Mouse (Mus musculus) heart, postnatal 36 days (tissue): ENCODE results near the gene Usp45. TPM values are rescaled to one million over a fixed set of nuclear protein-coding genes. Genes with fewer than 3 reads are reported as not detected.
"Not testable (repeated sequence)": the region's sequence is repeated elsewhere in the genome, so short reads cannot be mapped to it uniquely, and the experiment has no call there.

Experiments used
- DNase-seq, 2 experiments: peaks; one replicate each; pipeline ENCODE4 v3.0.0; 2021 to 2022
- intact Hi-C: fragments of 180-260 bp; cut with DNase I; formaldehyde crosslinking; loops from one replicate; pipeline ENCODE4 v1.15.1; 2025
- total RNA-seq, 2 experiments: library from RNA; stranded (reverse); gene quantifications; 2 replicates each; pipeline ENCODE4 v1.2.3; 2021

Usp45 gene
- 10 to 100 TPM; 10.1 to 14.8 TPM for total RNA-seq

DNA sequence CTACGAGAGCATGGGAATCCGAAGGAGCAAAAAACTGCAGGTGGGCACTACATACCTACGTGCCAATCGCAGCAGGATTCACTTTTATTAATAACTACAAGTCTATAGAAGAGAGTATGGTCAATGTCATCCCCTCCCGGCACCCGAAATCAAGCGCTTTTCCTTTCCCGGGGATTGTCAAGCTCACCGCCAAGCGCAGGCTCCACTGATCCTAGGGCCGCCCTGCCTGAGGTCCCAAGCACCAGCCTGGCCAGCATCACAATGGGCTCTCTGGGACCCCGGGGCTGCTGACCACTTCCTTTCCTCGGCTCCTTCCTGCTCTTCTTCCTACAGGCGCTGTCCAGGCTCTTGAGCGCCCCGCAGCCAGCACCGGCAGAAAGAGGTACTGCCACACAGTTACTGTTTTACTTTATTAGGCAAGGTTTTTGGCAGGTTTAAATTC is at the start of gene Usp45, which contains the start of gene Tstd3:
Gene Usp45 (plus strand): TSS at position 294 of the 442 bp plus-strand sequence.
Gene Tstd3 (minus strand): TSS at position 350 of the 442 bp plus-strand sequence.
- intact Hi-C loops, result no loop called here
- peak; percentile 78 to 80 for DNase-seq

DNA sequence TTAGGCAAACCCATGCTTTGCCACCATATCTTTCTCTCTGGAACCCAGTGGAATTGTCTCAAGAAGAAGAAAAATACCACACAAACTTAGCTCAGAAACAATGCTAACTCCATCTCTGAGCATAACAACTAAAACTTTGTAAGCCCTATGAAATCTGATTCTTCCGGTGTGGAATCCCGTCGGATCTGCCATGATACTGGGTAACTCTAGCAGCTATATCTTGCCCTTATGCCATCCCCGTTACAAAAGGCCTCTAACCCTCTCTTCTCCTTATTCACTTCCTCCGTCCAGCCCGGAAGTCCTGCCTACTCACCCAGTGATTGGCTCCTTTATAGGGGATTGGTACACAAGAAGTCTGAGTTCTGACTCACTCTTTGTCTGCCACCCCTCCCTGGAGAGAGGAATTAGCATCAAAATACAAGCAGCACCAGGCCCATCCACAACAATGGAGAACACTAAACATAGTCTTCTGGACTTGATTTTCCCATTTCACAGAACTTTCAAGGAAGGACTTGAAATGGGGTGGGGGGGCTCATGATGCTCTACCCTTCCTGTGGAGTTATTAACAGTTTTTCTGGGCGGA is 44.1 kb upstream of the Usp45 start:
- DNase-seq, result no peak
- intact Hi-C loops, result no loop called here

DNA sequence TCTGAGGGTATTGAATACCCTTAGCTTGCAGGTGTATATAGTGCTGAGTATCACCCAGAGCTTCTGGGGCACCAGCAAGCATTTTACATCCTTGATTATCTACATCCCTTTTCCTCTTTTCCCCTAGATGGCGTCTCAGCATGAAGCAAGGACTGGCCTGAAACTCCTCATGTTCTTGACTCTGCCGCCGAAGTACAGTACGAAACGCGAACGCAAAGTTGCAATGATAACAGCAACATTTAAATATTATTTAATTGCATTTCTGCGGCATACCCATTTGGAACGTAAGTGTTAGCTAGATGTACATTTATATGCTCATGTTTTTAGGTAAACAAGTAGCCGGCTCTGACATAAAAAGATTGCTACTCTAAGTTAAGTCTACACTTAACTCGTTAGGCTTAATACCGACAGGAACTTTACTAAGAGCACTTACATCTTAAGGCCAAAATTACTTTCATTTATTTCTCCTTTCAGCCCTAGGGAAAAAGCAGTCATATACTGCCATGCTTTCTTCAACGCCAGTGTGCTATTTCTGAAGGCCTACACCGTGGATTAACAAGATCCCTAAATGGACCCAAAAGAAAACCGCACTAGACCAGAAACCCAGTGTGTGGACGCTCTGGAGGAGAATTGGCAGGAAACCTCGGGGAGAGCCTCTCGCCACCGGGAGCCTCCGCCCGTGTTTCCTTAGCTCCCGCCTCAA is 39.9 kb upstream of the Usp45 start:
- intact Hi-C loops, result loop anchor here (5.0 kb wide), 1 partner anchor 50 kb away; no protein-coding TSS in a partner anchor

DNA sequence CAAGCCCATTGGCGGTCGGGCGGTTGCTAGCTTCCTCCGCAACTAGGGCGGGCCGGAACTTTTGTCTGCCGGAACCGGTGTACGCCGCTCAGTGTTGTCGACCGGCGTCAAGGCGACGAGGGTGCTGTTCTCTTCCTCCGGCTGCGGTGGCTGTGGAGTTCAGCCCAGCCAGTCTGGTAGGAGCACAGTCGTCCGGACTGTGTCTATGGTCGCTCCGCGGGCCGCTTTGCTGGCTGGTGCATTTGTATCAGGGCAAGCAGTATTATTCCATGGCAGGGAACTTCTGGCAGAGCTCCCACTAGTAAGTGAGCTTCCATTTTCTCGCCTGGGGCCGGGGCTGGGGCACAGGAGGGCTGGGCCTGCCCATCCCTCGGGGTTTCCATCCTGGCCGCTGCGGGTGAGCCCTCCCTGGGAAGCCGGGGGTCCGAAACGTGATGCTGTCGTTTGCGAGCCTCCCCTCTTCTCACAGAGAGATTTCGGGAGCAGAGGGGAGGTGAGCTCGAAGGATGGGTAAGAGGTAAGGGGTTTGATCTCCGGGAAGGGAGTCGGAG is 39.3 kb upstream of the Usp45 start, which contains the start of gene Ccnc:
Gene Ccnc (plus strand): TSS at position 87 of the 551 bp plus-strand sequence.
- DNase-seq, result peak; percentile 91 to 92
- intact Hi-C loops, result loop anchor here (2.0 to 5.0 kb wide), 2 partner anchors 50 to 87 kb away; no protein-coding TSS in a partner anchor

More for the DNA sequence above, 39.9 kb upstream of the Usp45 start:
- peak; percentile 24 to 26 for DNase-seq

DNA sequence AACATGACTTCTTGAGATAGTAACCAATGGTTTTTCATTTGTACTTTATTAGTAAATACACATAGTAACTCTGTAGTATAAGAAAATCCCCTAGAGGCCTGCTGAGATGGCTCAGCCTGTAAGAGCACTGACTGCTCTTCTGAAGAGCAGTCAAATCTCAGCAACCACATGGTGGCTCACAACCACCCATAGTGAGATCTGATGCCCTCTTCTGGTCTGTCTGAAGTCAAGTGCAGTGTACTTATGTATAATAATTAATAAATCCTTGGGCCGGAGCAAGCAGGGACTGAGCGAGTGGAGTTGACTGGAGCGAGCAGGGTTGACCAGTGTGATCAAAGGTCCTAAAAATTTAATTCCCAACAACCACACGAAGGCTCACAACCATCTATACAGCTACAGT is 27.8 kb upstream of the Usp45 start:
- intact Hi-C loops, result no loop called here
- DNase-seq, result no peak

DNA sequence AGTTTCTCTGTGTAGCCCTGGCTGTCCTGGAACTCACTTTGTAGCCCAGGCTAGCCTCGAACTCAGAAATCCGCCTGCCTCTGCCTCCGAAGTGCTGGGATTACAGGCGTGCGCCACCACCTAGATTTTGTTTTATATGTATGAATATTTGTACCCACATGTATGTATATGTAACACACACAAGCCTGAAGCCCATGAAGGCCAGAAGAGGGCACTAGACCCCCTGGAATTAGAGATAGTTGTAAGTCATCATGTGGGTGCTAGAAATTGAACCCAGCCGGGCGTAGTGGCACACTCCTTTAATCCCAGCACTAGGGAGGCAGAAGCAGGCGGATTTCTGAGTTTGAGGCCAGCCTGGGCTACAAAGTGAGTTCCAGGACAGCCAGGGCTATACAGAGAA is 22.8 kb upstream of the Usp45 start:
- DNase-seq, intact Hi-C loops: not testable (repeated sequence)

DNA sequence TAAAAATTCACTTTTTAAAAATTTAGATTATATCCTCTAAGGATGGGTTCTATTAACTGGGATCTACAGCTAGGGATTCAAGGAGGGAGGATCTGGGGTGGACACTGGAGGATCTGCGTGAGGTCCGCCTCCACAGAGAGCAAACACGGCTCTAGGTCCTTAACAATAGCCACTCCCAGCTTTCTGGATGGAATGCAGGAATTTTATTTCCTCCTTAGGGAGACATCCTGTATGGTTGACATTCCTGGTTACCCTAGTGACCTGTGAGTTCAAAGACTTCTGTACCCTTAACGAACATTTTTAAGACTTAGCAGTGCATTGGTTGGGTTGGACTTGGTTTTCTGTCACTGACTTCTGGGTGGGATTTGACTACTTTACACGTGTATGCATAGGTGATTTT is 21.2 kb upstream of the Usp45 start:
- intact Hi-C loops, result no loop called here
- DNase-seq, result no peak

DNA sequence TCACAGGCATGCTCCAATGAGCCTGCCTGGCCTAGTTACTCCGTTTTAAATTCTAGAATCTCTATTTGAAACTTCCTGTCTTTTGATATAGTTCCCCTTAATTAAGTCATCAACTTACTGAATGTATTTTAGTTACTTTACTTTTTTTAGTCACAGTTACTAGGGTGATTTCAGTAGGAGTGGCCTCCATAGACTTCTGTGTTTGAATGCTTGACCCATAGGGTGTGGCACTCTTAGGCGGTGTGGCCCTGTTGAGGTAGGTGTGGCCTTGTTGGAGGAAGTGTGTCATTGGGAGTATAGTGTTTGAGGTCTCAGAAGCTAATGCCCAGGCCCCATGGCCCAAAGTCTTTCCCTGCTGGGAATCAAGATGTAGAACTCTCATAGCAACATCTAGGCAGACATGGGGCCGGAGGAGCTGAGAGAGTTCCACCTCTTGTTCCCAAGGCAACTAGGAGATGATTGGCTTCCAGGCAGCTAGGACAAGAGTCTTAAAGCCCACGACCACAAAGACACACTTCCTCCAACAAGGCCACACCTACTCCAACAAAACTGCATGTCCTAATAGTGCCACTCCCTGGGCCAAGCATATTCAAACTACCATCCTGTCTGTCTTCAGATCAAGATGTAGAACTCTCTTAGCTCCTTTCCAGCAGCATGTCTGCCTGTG is 11.7 kb upstream of the Usp45 start:
- no peak for DNase-seq
- intact Hi-C loops, result no loop called here

DNA sequence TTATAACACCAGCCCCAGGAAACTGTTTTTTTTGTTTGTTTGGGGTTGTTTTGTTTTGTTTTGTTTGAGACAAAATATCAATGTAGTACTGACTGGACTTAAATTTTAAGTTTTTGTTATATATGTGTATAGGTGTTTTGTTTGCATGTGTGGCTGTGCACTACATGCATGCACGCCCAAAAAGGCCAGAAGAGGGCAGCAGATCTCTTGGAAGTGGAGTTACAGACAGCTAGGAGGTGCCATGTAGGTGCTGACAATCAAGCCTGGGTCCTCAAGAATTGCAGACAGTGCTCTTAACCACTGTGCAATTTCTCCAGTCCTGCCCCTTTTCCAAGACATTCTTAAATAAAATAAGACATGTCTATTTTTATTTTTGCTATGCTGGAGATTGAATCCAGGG is 8.1 kb upstream of the Usp45 start:
- intact Hi-C loops, result no loop called here
- no peak for DNase-seq

DNA sequence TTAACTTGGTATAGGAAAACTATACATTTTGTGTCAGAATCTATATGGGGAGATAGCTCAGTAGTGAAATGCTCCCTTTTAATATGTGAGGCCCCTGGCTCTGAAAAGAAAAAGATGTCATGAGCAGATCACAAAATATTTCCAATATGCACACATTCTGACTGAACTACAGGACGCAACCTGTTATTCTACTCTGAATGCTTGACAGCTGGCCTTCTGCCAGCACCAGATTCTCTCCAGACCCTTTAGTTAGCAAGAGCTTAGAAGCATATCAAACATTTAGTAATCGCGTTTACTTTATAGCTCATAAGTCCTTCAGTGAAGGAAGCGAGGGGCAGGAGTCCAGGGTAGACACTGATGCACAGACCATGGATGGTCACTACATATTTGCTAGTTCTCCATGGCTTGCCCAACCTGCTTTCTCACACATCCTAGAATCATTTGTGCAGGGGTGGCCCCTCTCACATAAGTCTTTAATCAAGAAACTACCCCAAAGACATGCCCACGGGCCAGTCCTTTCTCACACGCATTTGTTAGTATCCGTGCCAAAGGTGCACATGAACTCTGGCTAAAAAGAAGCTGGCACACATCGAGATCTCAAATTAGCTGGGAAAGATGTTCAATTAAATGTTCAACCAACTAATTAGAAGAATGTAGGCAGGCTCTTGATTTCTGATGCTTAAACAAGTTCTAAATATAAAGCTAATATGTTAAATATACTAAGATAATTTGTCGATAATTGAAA is 5.4 kb upstream of the Usp45 start:
- no peak for DNase-seq
- intact Hi-C loops, result no loop called here

DNA sequence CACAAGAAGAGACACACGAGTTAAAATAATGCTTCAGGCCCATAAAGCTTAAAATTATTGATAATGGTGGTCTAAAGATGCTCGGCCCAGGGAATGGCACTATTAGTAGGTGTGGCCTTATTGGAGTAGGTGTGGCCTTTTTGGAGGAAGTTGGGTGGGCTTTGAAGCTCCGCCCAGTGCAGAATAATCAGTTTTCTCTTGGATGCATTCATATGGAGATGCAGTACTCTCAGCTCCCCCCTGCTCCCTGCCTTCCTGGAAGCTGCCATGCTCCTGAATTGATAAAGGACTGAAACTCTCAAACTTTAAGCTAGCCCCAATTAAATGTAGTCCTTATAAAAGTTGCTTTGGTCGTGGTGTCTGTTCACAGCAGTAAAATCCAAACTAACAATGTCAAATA is 3.1 kb upstream of the Usp45 start:
- intact Hi-C loops, result no loop called here
- DNase-seq, result no peak

DNA sequence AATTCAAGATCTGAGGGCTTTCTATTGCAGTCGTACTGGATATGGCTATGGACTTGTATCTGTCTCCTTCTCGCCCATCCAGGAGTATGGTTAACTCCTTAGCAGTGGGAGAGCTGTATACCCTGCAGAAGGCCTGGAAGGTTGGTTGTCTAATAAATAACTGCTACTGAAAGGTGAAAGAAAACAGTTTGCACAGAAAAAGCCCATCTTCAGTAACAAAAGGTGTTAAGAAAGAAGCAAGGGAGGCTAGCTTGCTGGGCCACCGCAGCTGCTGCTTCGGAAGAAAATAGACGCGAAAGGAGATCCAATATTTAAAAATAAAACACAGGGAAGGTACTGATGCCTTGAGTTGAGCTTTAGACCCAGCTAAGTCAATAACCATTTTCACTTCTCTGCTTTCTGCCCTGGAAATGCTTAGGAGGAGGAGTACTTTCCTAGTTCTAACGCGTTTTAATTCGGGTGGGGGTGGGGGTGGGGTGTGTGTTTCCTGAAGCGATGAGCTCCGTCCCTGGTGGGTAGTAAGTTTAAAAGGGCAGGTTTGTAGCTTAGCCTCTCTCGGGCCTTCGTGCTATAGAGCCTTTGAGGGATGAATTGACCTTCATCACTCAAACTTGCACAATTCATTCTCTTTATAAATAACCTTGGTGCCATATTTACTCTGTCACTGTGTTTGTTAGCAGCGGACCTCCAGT is 639 bp upstream of the Usp45 start:
- intact Hi-C loops, result no loop called here
- no peak for DNase-seq

DNA sequence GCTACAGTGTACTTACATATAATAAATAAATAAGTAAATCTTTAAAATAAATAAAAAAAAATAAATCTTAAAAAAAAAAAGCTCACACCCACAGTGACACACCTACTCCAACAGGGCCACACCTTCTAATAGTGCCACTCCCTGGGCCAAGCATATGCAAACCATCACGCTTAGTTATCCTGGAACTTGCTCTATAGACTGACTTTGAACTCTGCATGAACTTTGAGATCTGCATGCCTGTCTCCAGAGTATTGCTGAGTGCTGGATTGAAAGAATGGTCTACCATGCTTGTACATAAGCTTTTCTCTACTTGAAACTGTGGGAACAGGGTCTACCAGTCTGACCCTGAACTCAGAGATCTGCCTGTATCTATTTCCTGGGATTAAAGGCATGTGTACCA is 4.1 kb downstream of the Usp45 start:
- intact Hi-C loops, result no loop called here

DNA sequence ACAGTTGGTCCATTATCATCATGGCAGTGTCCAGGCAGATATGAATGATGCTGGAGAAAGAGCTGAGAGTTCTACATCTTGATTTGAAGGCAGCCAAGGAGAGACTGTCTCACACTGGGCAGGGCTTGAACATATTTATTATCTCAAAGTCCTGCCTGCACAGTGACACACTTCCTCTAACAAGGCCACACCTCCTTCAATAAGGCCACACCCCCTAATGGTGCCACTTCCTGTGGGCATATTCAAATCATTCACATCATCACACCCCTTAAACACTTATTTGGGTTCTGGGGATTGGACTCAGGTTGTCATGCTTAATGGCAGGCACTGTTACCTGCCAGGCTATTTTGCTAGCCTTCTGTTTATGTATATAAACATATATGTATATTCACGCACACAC is 5.3 kb downstream of the Usp45 start:
- intact Hi-C loops, result no loop called here
- DNase-seq, result no peak

More for the DNA sequence above, 4.1 kb downstream of the Usp45 start:
- no peak for DNase-seq

DNA sequence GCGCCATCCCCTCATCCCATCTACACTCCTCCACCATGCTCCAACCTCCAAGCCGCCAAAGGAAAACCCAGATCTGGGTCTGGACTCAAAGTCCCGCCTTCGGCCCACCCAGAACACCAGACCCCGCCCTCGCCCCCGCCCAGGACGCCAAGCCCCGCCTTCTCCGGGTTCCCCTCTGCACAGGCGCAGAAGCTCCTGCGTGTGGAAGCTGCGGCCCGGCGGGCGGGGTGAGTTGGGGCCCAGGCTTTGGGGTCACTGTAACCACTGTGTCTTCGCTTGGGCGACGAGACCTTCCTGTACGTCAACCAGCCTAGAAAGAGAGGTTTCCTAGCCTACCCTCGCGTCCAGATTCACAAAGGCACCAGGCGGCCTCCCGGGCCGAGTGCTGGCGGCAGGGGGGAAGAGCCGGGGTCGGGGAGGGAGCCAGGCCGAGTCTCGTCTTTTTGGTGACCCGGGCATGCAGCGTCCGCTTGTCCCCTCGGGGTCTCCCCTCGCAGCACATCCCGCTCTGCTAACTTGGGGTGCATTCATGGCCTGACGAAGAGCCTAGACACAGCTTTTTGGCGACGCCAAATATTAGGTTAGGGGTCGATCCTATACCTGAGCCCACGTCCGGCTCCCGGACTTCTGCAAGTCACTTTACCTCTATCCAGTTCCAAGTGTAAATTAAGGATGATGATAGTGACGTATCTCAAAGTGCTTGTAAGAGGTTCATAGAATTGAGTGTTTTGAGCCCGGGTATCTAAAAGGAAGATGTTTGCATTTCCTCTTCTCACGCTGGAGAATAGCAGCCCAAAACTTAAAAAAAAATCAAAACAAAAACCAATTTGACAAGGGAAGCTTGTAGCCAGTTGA is 9.4 kb downstream of the Usp45 start:
- DNase-seq, result peak; percentile 92
- intact Hi-C loops, result loop anchor here (2.0 to 5.0 kb wide), 2 partner anchors 49 to 70 kb away; partner anchors contain the start of genes Ccnc and Pnisr

DNA sequence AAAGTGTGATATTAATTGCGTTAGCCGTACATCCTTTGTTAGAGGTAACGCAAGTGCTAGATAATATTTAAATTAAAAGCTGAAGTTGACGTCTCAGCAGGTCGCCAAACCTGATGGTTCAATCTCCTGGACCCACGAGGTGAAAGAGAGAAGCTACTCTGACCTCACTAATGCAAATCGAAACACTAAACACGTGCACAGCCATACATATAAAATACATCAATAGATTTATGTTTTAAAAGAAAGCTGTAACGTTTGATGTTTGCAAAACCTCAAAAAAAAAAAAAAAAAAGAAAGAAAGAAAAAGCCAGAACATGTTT is 9.9 kb downstream of the Usp45 start:
- no peak for DNase-seq
- intact Hi-C loops, result loop anchor here (2.0 to 5.0 kb wide), 2 partner anchors 50 to 70 kb away; partner anchors contain the start of genes Ccnc and Pnisr

DNA sequence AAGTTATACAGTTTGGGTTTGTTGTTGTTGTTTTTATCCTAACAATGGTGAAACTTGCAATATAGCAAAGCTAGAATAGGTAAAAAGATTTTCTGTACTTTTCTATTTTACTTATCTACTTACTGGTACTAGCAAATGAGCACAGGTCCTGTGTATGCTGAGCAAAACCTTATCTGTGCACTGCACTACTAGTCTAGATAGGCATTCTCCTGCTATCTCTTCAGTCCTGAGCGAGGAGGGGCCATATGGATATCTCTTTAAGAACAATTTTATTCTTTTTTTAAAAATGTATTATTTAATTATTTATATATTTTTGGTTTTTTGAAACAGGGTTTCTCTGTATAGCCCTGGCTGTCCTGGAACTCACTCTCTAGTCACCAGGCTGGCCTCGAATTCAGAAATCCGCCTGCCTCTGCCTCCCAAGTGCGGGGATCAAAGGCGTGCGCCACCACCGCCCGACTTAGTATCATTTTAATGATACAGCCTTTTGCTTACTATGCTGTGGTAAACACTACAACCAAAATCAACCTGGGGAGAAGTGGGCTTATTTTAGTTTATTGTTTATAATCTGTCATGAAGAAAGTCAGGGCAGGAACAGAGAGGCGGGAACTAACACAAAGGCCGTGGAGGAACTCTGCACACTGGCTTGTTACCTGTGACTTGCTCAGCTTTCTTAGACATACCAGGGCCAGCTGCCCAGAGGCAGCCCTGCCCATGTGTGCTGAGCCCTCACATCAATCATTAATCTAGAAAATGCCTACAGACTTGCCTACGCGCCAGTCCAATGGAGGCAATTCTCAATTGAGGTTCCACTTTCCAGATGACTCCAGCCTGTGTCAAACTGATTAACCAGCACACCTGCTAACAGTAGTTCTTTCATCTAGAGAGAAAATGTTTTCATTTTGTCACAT is 14.1 kb downstream of the Usp45 start:
- DNase-seq, result no peak
- intact Hi-C loops, result no loop called here

DNA sequence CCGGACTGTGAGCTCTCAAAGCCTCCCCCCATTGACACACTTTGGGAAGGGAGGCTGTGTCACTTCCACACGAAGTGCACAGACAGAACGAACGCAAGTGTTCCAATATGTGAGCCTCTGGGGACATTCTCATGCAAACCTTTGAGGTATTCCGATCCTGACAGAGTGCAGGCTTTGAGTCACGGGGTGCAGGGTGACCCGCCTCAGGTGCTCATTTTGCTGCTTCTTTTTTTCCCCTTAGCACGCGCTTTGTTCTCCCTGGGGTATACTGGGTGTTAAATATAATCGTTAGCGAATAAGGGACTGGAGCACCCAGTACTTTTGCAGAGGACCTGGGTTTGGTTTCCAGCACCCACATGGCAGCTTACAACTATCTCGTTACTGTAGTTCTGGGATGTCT is 19.3 kb downstream of the Usp45 start:
- intact Hi-C loops, result no loop called here
- DNase-seq, result no peak
